Mouse (Mus musculus) thymus, adult 2 months (tissue): ENCODE data around the gene Grm4.

ENCODE experiments used
- CTCF ChIP-seq: fragments of 200-500 bp; IDR thresholded peaks from 2 replicates; pipeline ENCODE4 v1.5.1; 2012; ENCODE audit warnings: mild to moderate bottlenecking, control low read depth, low read length, moderate library complexity, borderline replicate concordance; ENCODE audit not compliant: control insufficient read depth, poor library complexity, insufficient read depth; ENCODE audit errors: extremely low read depth
- POLR2A ChIP-seq: fragments of 200-500 bp; IDR thresholded peaks from 2 replicates; pipeline ENCODE4 v1.6.1; 2012; ENCODE audit warnings: mild to moderate bottlenecking, low read length, control low read depth, moderate library complexity; ENCODE audit not compliant: control insufficient read depth, poor library complexity, insufficient read depth; ENCODE audit errors: extremely low read depth

GRCm38 (mm10) chr17:27509056-27509455 lies 12.1 kb downstream of the Grm4 start:
- no peak for TF ChIP-seq CTCF
- no peak for TF ChIP-seq POLR2A
